Mouse (Mus musculus) C2C12 (cell line): Measurements from ENCODE around the gene Ticam1.

Source experiments
- CTCF ChIP-seq: IDR thresholded peaks from one replicate; pipeline ENCODE4 v1.5.1; 2011; ENCODE audit not compliant: control insufficient read depth, insufficient read depth, insufficient read length
- FOSL1 ChIP-seq: IDR thresholded peaks from one replicate; pipeline ENCODE4 v1.8.0; 2011; ENCODE audit warnings: mild to moderate bottlenecking, low read length; ENCODE audit not compliant: poor library complexity, insufficient read depth, severe bottlenecking
- MYOD1 ChIP-seq: IDR thresholded peaks from one replicate; pipeline ENCODE4 v1.6.1; 2011; ENCODE audit warnings: low read depth; ENCODE audit not compliant: control insufficient read depth, insufficient read length
- USF1 ChIP-seq: IDR thresholded peaks from one replicate; pipeline ENCODE4 v1.6.1; 2011; ENCODE audit warnings: low read depth, mild to moderate bottlenecking, control low read depth, moderate library complexity

DNA sequence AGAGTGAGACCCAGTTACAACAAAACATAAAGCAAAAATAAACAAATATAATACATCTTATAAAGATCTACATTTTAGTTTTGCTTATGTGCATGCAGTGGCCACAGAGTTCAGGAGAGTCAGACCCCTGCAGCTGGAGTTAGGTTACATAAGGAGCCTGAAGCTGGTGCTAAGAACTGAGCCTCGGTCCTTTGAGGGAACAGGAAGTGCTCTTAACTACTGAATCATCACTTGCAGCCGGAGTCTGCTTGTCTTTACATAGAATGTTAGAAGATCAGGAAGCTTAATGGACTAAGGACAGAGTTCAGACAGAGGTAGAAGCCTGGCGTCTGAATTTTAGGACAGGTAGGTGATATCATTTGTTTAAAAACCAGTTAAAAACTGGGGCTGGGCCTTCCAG, 12.3 kb upstream of the Ticam1 start:
- no peak for TF ChIP-seq CTCF
- no peak for TF ChIP-seq FOSL1
- no peak for TF ChIP-seq USF1
- no peak for TF ChIP-seq MYOD1
